Mouse (Mus musculus): ENCODE results near the gene Olfr1351.
"Not testable (repeated sequence)": the region's sequence is repeated elsewhere in the genome, so short reads cannot be mapped to it uniquely, and the experiment has no call there.

Gene Olfr1351

GRCm38 (mm10) chr10:79012172-79012571 is at the start of gene Olfr1351:
Gene Olfr1351, plus strand, starts transcription at chr10:79012472.
- no peak for DNase-seq (ENCODE audit: low read depth, low spot score)

GRCm38 (mm10) chr10:78963009-78963408 is 49.3 kb upstream of the Olfr1351 start, which contains the start of gene Olfr1353:
Gene Olfr1353, plus strand, starts transcription at chr10:78963309.
- not testable (repeated sequence) for DNase-seq (ENCODE audit: low read depth, low spot score)

- no peak for DNase-seq (ENCODE audit: low read depth, low spot score)
Measured at GRCm38 (mm10) chr10:78980750-78981149, 31.5 kb upstream of the Olfr1351 start, which contains the start of gene Olfr1352. Gene Olfr1352, plus strand, starts transcription at chr10:78981050.

GRCm38 (mm10) chr10:79028441-79028840 is 16.2 kb downstream of the Olfr1351 start, which contains the start of gene Olfr57:
Gene Olfr57, plus strand, starts transcription at chr10:79028741.
- no peak for DNase-seq (ENCODE audit: low read depth, low spot score)

GRCm38 (mm10) chr10:79042457-79042856 is 30.2 kb downstream of the Olfr1351 start:
- DNase-seq (ENCODE audit: low read depth, low spot score), result not testable (repeated sequence)

- DNase-seq (ENCODE audit: low read depth, low spot score), result not testable (repeated sequence)
Measured at GRCm38 (mm10) chr10:79057370-79057769, 45.1 kb downstream of the Olfr1351 start.

Measured in skeletal muscle tissue, adult 2 months (tissue).